Mouse (Mus musculus) kidney, postnatal 0 days (tissue): ENCODE measurements around the gene Tmem200c. TPM values are rescaled to one million over a fixed set of nuclear protein-coding genes. Genes with fewer than 3 reads are reported as not detected.

ENCODE experiments used
- ATAC-seq: fragments of 200-750 bp; cut with Nextera tagmentation; replicated peaks from 2 replicates; pipeline ENCODE4 v1.8.0; 2017; ENCODE audit warnings: low read depth, moderate number of reproducible peaks, moderate TSS enrichment, moderate library complexity; ENCODE audit not compliant: low FRiP score
- DNase-seq: peaks from one replicate; pipeline ENCODE4 v3.0.0-alpha.2; 2016; ENCODE audit warnings: low spot score
- H3K27ac ChIP-seq: fragments of 300-500 bp; sonication (generic); 2 replicates; pipeline ENCODE4 v1.5.1; 2014; ENCODE audit warnings: mild to moderate bottlenecking
- H3K27me3 ChIP-seq: fragments of 300-500 bp; sonication (generic); 2 replicates; pipeline ENCODE4 v1.6.1; 2014; ENCODE audit warnings: low read length, mixed read lengths; ENCODE audit not compliant: insufficient read depth
- H3K36me3 ChIP-seq: fragments of 300-500 bp; sonication (generic); 2 replicates; pipeline ENCODE4 v1.6.1; 2014; ENCODE audit warnings: low read length, mixed read lengths; ENCODE audit not compliant: insufficient read depth
- H3K4me1 ChIP-seq: fragments of 300-500 bp; sonication (generic); replicated peaks from 2 replicates; pipeline ENCODE4 v1.6.1; 2014; ENCODE audit warnings: antibody characterized with exemption, low read length, mixed read lengths; ENCODE audit not compliant: insufficient read depth
- H3K4me2 ChIP-seq: fragments of 300-500 bp; sonication (generic); 2 replicates; pipeline ENCODE4 v1.6.1; 2014; ENCODE audit warnings: mild to moderate bottlenecking, low read length, moderate library complexity, mixed read lengths
- H3K4me3 ChIP-seq: fragments of 300-500 bp; sonication (generic); replicated peaks from 2 replicates; pipeline ENCODE4 v1.5.1; 2014; ENCODE audit warnings: low read depth, low read length
- H3K9ac ChIP-seq: fragments of 300-500 bp; sonication (generic); 2 replicates; pipeline ENCODE4 v1.6.1; 2014; ENCODE audit warnings: low read depth, low read length
- H3K9me3 ChIP-seq: fragments of 300-500 bp; sonication (generic); replicated peaks from 2 replicates; pipeline ENCODE4 v1.6.1; 2016; ENCODE audit warnings: low read length, inconsistent platforms, mixed read lengths
- CTCF ChIP-seq: IDR thresholded peaks from 2 replicates; pipeline ENCODE4 v1.5.1; 2016; ENCODE audit warnings: antibody characterized with exemption, low read depth, mild to moderate bottlenecking, moderate library complexity
- WGBS: fragments of 180-500 bp; shearing (Covaris S2); extraction: QIAGEN DNeasy Blood & Tissue Kit; methylation state at CpG from one replicate; pipeline ENCODE4 v1.1.7; 2014; 5-methylcytosine and 5-hydroxymethylcytosine counted together
- polyA plus RNA-seq: library from polyadenylated mRNA; unstranded; fragments of >200 nt; fragmentation: Nextera tagmentation; extraction: Ambion mirVana; gene quantifications from 2 replicates; pipeline ENCODE4 v1.2.1, GENCODE M21; 2015

Gene Tmem200c
- polyA plus RNA-seq, 1 experiment from 2014 or later, result 0.74 TPM

DNA sequence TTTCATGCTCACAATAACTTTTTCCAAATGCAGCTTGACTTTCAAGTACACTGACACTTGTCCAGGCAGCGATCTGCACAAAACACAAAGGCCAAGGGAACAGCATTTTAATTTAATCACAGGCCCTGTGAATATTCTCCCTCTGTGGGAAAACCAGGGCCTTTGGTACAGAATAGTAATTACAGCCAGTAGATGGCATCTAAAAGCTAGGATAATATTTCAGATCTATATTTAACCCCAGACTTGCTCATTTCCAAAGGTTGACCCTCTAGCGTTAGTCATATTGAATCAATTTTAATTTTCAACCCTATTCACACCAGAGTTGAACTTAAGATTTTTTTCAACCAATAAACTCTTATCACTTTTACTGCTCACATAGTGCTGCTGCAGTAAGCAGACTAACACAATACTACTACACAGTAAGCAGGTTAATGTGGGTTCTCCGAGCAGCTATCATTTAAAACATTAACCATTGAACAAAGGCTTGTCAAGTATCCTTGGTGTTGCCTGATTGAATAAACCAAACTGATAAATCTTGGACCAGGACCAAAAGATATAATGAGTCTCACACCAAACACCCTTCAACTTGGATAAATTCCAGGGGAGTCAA, 57.2 kb downstream of the Tmem200c start:
- H3K27me3 ChIP-seq, result no peaks in the 10 kb centered on the region
- H3K4me1 ChIP-seq, result no peaks in the 10 kb centered on the region
- no peak overlapping the region for H3K4me2 ChIP-seq
- DNase-seq (no peak), ATAC-seq (no peak)
- H3K27ac ChIP-seq, result no peak overlapping the region
- no peaks in the 10 kb centered on the region for H3K36me3 ChIP-seq
- H3K9me3 ChIP-seq, result no peaks in the 10 kb centered on the region
- peak; percentile 30; the same call in 1 of the 2 replicates for TF ChIP-seq CTCF
- WGBS, result 75% methylated on average over 3 of the region's 3 CpGs
- no peak overlapping the region for H3K4me3 ChIP-seq
- no peak overlapping the region for H3K9ac ChIP-seq

GRCm38 (mm10) chr17:68890672-68891071, 64.2 kb downstream of the Tmem200c start:
- no peak overlapping the region for H3K27ac ChIP-seq
- no peaks in the 10 kb centered on the region for H3K36me3 ChIP-seq
- no peaks in the 10 kb centered on the region for H3K9me3 ChIP-seq
- 94% methylated on average over 3 of the region's 3 CpGs for WGBS
- no peak for TF ChIP-seq CTCF
- ATAC-seq (no peak), DNase-seq (no peak)
- no peaks in the 10 kb centered on the region for H3K4me1 ChIP-seq
- H3K4me2 ChIP-seq, result no peak overlapping the region
- H3K4me3 ChIP-seq, result no peak overlapping the region
- no peaks in the 10 kb centered on the region for H3K27me3 ChIP-seq
- no peak overlapping the region for H3K9ac ChIP-seq

Other genes with a start within 250 kb of the Tmem200c start
- gene Epb41l3, start 249.1 kb downstream of the Tmem200c start, polyA plus RNA-seq, result 13.3 and 14.0 TPM in 2 replicates